Mouse (Mus musculus) adrenal gland, postnatal 36 days (tissue): Measurements from ENCODE around the gene Pym1. TPM values are rescaled to one million over a fixed set of nuclear protein-coding genes. Genes with fewer than 3 reads are reported as not detected.

Experiments used
- DNase-seq, 2 experiments: peaks; one replicate each; pipeline ENCODE4 v3.0.0; 2021; ENCODE audit warnings: mixed read lengths in 1 of 2
- total RNA-seq, 2 experiments: library from RNA; stranded (reverse); gene quantifications; 2 replicates each; pipeline ENCODE4 v1.2.3; 2021

The Pym1 gene
- total RNA-seq, 2 experiments from 2014 or later: 20.8 to 21.9 TPM

DNA sequence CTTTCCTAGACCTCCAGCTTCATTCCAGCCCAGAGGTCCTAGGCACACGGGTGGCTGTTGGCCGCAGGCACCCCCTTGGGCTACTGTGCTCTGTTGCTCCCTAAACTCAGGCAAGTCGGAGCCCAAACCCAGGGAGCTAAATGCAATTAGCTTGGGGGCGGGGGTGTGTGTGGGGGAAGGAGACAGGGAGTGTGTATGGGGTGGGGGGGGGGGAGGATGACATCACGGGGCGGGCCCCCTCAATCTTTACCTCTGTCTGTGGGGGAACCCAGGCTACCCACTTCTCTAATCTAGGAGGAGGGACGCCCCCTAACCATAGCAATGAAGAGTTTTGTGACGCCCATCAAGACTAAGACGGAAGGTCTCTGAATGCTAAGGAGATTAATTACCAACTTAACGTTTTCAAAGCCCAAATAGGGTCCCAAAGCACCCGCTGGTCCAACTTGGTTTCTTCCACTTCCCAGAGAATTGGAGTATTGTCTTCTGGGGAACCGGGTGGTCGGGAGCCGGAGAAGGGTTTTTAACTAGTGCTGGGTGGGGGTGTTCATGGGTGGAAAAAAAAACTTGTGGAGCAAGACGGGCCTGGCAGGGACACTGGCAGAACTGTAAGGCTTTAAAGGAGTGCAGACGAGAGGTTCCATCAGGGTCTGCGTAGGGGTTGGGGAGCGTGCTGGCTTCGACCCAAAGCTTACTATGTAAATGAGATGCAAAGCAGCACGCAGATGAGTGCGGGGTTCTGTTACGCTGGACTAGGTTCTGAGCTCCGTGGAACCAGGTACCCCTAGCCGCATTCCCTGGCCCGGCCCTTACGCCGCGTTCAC, 56.8 kb downstream of the Pym1 start, which contains the start of gene Tmem198b:
TSS of gene Tmem198b (minus strand) at position 100 of the 821 bp plus-strand sequence.
- peak; percentile 69 to 73 for DNase-seq

DNA sequence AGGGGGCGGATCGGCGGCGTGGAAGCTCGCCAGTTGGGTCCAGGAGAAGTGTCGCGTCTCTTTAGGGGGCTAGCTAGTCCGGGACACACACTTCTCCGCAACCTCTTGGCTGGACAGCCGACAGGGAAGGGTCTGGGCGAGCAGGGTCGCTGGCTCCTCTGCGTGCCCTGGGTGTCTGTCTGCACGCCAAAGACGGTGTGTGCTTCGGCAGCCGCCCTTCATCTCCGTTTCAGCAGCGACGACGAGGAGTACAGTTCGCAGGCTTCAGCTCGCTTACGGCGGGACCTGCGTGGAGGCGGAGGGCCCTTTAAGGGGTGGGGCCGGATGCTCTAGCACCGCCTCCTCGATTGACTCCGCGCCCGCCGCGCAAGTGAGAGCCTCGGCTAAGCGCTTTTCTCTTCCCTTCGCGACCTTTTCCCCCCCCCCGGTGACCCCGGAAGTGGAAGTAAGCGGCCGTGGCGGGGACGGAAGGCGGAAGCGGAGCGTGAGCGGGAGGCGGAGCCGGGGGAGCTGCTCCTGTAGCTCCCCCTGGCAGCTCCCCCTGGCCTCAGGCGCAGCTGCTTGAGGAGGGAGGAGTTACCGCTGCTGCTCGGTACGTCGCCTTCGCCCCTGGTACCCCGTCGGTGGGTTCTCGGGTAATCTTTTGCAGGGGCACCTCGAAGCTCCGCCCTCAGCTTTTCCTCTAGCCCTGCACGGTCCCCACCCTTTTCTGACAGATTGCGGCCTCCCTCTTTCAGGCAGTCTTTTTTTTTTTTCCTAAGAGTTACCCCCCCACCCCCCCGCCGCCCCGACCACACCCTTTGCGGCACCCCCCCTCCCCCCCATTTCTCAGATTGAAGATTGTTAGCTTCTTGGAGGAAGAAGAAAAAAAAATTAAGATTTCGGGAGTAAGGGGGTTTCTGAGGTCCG, 57.7 kb downstream of the Pym1 start:
- DNase-seq: peak; percentile 97 to 98

DNA sequence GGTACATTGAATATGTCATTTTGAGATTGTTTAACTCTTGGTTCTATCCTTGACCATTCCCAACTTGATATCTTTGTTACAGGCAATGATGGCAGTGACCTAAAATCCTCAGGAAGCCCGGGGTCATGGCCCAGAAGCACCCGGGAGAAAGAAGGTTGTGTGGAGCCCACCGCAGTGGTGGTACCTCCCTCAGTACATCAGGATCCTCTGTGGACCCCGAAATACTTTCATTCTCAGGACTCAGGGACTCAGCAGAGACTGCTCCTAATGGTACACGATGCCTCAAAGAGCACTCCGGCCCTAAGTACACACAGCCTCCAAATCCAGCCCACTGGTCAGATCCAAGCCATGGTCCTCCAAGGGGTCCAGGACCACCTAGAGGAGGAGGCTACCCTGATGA, 58.4 kb downstream of the Pym1 start:
- DNase-seq: no peak

DNA sequence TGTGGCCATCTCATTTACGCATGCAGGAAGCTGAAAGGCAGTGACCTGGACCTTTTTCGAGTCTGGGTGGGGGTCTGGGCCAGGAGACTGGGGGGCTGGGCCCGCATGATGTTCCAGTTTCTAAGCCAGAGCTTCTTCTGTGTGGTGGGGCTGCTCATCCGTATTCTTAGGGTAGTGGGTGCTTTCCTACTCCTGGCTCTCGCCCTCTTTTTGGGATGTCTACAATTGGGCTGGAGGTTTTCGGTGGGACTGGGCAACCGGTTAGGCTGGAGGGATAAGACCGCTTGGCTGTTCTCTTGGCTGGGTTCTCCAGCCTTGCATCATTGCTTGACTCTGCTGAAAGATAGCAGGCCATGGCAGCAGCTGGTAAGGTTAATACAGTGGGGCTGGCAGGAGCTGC, 59.3 kb downstream of the Pym1 start:
- no peak for DNase-seq

Other genes starting within 250 kb of the Pym1 start
- gene Myl6b, start 249.2 kb upstream of the Pym1 start, total RNA-seq: 1 to 10 TPM; 5.6 to 6.1 TPM
- gene Esyt1, start 222.0 kb upstream of the Pym1 start, total RNA-seq: 10 to 100 TPM; 22.7 to 28.8 TPM
- 10 to 100 TPM; 11.9 to 15.2 TPM for gene Zc3h10, start 200.1 kb upstream of the Pym1 start, total RNA-seq
- 1,000 to 10,000 TPM; 2,845 to 2,862 TPM for gene Rpl41, start 198.6 kb upstream of the Pym1 start, total RNA-seq
- 10 to 100 TPM; 83.1 to 89.4 TPM for gene Pa2g4, start 181.9 kb upstream of the Pym1 start, total RNA-seq
- gene Erbb3, start 158.2 kb upstream of the Pym1 start, total RNA-seq: 1 to 10 TPM; 2.2 to 2.3 TPM
- gene Rps26, start 121.1 kb upstream of the Pym1 start, total RNA-seq: 100 to 1,000 TPM; 697 to 707 TPM
- 1 to 10 TPM; 1.5 to 2.2 TPM for gene Ikzf4, start 101.9 kb upstream of the Pym1 start, total RNA-seq
- 10 to 100 TPM; 24.1 to 24.3 TPM for gene Suox, start 73.8 kb upstream of the Pym1 start, total RNA-seq
- gene Rab5b, start 51.6 kb upstream of the Pym1 start, total RNA-seq: 100 to 1,000 TPM; 111 to 125 TPM
- 1 to 10 TPM in 1 of 2 experiments, under 1 TPM in 1; 0.82 to 1.4 TPM for gene Pmel, start 43.7 kb upstream of the Pym1 start, total RNA-seq
- gene Cdk2, start 42.9 kb upstream of the Pym1 start, total RNA-seq: 10 to 100 TPM; 17.4 to 19.7 TPM
- gene Dgka, start 3.0 kb upstream of the Pym1 start, total RNA-seq: 10 to 100 TPM; 16.2 to 20.2 TPM
- 10 to 100 TPM; 39.7 to 57.0 TPM for gene Mmp19, start 43.0 kb downstream of the Pym1 start, total RNA-seq
- 10 to 100 TPM; 60.1 to 77.1 TPM for gene Dnajc14, start 56.2 kb downstream of the Pym1 start, total RNA-seq
- 1 to 10 TPM; 7.6 to 8.9 TPM for gene Tmem198b, start 56.5 kb downstream of the Pym1 start, total RNA-seq
- 10 to 100 TPM; 50.4 to 60.8 TPM for gene Sarnp, start 69.4 kb downstream of the Pym1 start, total RNA-seq
- gene Ormdl2, start 73.8 kb downstream of the Pym1 start, total RNA-seq: 10 to 100 TPM; 41.8 to 43.8 TPM
- 1 to 10 TPM; 1.7 to 2.3 TPM for gene Gdf11, start 143.8 kb downstream of the Pym1 start, total RNA-seq
- 100 to 1,000 TPM; 285 to 398 TPM for gene Cd63, start 153.1 kb downstream of the Pym1 start, total RNA-seq
- gene Rdh5, start 175.0 kb downstream of the Pym1 start, total RNA-seq: 10 to 100 TPM; 12.0 to 14.0 TPM
- gene Bloc1s1, start 176.1 kb downstream of the Pym1 start, total RNA-seq: 100 to 1,000 TPM; 187 to 198 TPM
- 10 to 100 TPM; 10.4 to 16.0 TPM for gene Itga7, start 185.9 kb downstream of the Pym1 start, total RNA-seq
- gene Mettl7b, start 213.1 kb downstream of the Pym1 start, total RNA-seq: under 1 TPM; 0.30 to 0.76 TPM
- gene Olfr9, start 241.5 kb downstream of the Pym1 start, total RNA-seq: not detected